In genomic region chr10:24111116-24111778, GRCm38 (mm10) we compare ENCODE assay signal across 9 mouse cellular contexts. TPM values are rescaled to one million over a fixed set of nuclear protein-coding genes. Genes with fewer than 3 reads are reported as not detected.
A peak's percentile ranks its signal among the peaks of the same experiment; 100 is the strongest.
DNase-seq lines count a peak whose midpoint lies in the region; ATAC-seq and TF ChIP-seq lines count a peak whose summit lies in the region.
"Had no signal": no experiment of that assay in that cellular context is flagged by ENCODE, and none has a peak within 500 bp of the region (broad histone marks: within the 10 kb centered on the region; RNA-seq: fewer than 3 reads in every experiment).

No protein-coding gene starts in this region.

- 0 out of 2 replicates have a peak, but pooled peaks cover 3% of the 10 kb centered on the region for H3K4me1 ChIP-seq in forebrain, embryonic 14.5 days (ENCODE audit: control insufficient read depth, insufficient read depth, low read length)
- no peaks in the 10 kb centered on the region for H3K4me1 ChIP-seq in forebrain, embryonic 15.5 days
- no peaks in the 10 kb centered on the region; the same call in 1 of the 2 replicates for H3K4me1 ChIP-seq in midbrain, embryonic 12.5 days
- H3K4me1 ChIP-seq in midbrain, embryonic 13.5 days (replicated peaks) = no peaks in the 10 kb centered on the region
- H3K4me1 ChIP-seq in lung, adult 2 months (ENCODE audit: control insufficient read depth, insufficient read depth, low read length) = no peaks in the 10 kb centered on the region
- H3K4me1 ChIP-seq: hindbrain, embryonic 15.5 days had no signal

- intact Hi-C loops in heart, postnatal 14 days (cut with DNase I) = loop anchor here (2.0 kb wide), 1 partner anchor 132 kb away; no protein-coding TSS in a partner anchor

- 46% methylated on average over 6 of the region's 6 CpGs for WGBS in forebrain, embryonic 14.5 days
- 53% methylated on average over 6 of the region's 6 CpGs for WGBS in forebrain, embryonic 15.5 days
- WGBS in midbrain, embryonic 12.5 days = 53% methylated on average over 6 of the region's 6 CpGs
- 49% methylated on average over 6 of the region's 6 CpGs for WGBS in midbrain, embryonic 13.5 days
- WGBS in lung, adult 2 months = 39% methylated on average over 6 of the region's 6 CpGs

- H3K27me3 ChIP-seq in forebrain, embryonic 14.5 days (replicated peaks; ENCODE audit: control insufficient read depth, insufficient read depth, low read length) = no peaks in the 10 kb centered on the region
- no peaks in the 10 kb centered on the region for H3K27me3 ChIP-seq in forebrain, embryonic 15.5 days
- 0 out of 2 replicates have a peak, but pooled peaks cover 3% of the 10 kb centered on the region for H3K27me3 ChIP-seq in midbrain, embryonic 12.5 days
- H3K27me3 ChIP-seq in midbrain, embryonic 13.5 days = no peaks in the 10 kb centered on the region
- H3K27me3 ChIP-seq: hindbrain, embryonic 15.5 days had no signal

- H3K4me2 ChIP-seq in forebrain, embryonic 14.5 days (ENCODE audit: low read length) = no peak overlapping the region
- no peak overlapping the region for H3K4me2 ChIP-seq in forebrain, embryonic 15.5 days (replicated peaks)
- no peak overlapping the region for H3K4me2 ChIP-seq in midbrain, embryonic 12.5 days (replicated peaks)
- no peak overlapping the region for H3K4me2 ChIP-seq in midbrain, embryonic 13.5 days (replicated peaks)
- H3K4me2 ChIP-seq: hindbrain, embryonic 15.5 days had no signal

- TF ChIP-seq CTCF in lung, adult 2 months (IDR thresholded peaks at IDR 0.05; ENCODE audit: insufficient read depth, low read length) = peak; percentile 3; the same call in 1 of the 2 replicates

- DNase-seq in forebrain, embryonic 14.5 days (ENCODE audit: low spot score) = peak; percentile 74
- DNase-seq in brain, embryonic 18.5 days (ENCODE audit: low read depth, low spot score) = peak; percentile 8
- DNase-seq in heart, postnatal 14 days = peak; percentile 32 to 70
- DNase-seq in lung, adult 2 months = no peak
- peak; percentile 22 for DNase-seq in telencephalon, adult 2 months (ENCODE audit: low read depth, low spot score)

- no peaks in the 10 kb centered on the region for H3K9me3 ChIP-seq in forebrain, embryonic 14.5 days (replicated peaks; ENCODE audit: control insufficient read depth, low read length)
- H3K9me3 ChIP-seq in forebrain, embryonic 15.5 days = no peaks in the 10 kb centered on the region
- 0 out of 2 replicates have a peak, but pooled peaks cover 4% of the 10 kb centered on the region for H3K9me3 ChIP-seq in midbrain, embryonic 12.5 days
- no peaks in the 10 kb centered on the region for H3K9me3 ChIP-seq in midbrain, embryonic 13.5 days

- H3K36me3 ChIP-seq in forebrain, embryonic 14.5 days (ENCODE audit: control insufficient read depth, insufficient read depth, low read length) = no peaks in the 10 kb centered on the region
- no peaks in the 10 kb centered on the region for H3K36me3 ChIP-seq in forebrain, embryonic 15.5 days
- H3K36me3 ChIP-seq in midbrain, embryonic 12.5 days = no peaks in the 10 kb centered on the region
- H3K36me3 ChIP-seq in midbrain, embryonic 13.5 days = no peaks in the 10 kb centered on the region
- H3K36me3 ChIP-seq: hindbrain, embryonic 15.5 days had no signal

- ATAC-seq in forebrain, embryonic 14.5 days = no peak; the same call in 1 of the 2 replicates
- ATAC-seq in forebrain, embryonic 15.5 days (replicated peaks) = no peak
- peak; percentile 54; the same call in 1 of the 2 replicates for ATAC-seq in midbrain, embryonic 12.5 days (ENCODE audit: low FRiP score, low read depth)
- ATAC-seq in midbrain, embryonic 13.5 days = no peak

- no peak overlapping the region for H3K27ac ChIP-seq in forebrain, embryonic 14.5 days (ENCODE audit: low read depth, low read length)
- H3K27ac ChIP-seq in forebrain, embryonic 15.5 days (replicated peaks) = no peak overlapping the region
- H3K27ac ChIP-seq in midbrain, embryonic 12.5 days (replicated peaks) = no peak overlapping the region
- H3K27ac ChIP-seq in midbrain, embryonic 13.5 days = no peak overlapping the region
- H3K27ac ChIP-seq: hindbrain, embryonic 15.5 days had no signal

- TF ChIP-seq POLR2A in lung, adult 2 months (IDR thresholded peaks at IDR 0.05; ENCODE audit: borderline replicate concordance, extremely low read depth, low read depth, low read length) = no peak

- H3K4me3 ChIP-seq in forebrain, embryonic 14.5 days (ENCODE audit: low read depth, low read length) = no peak overlapping the region
- no peak overlapping the region for H3K4me3 ChIP-seq in forebrain, embryonic 15.5 days
- no peak overlapping the region for H3K4me3 ChIP-seq in midbrain, embryonic 12.5 days
- no peak overlapping the region for H3K4me3 ChIP-seq in midbrain, embryonic 13.5 days (replicated peaks)
- H3K4me3 ChIP-seq in lung, adult 2 months (replicated peaks; ENCODE audit: extremely low read depth, low read depth, low read length) = no peak overlapping the region
- H3K4me3 ChIP-seq: hindbrain, embryonic 15.5 days had no signal

- H3K9ac ChIP-seq in forebrain, embryonic 14.5 days (ENCODE audit: low read length) = no peak overlapping the region
- H3K9ac ChIP-seq in forebrain, embryonic 15.5 days (replicated peaks) = no peak overlapping the region
- no peak overlapping the region for H3K9ac ChIP-seq in midbrain, embryonic 12.5 days (replicated peaks)
- no peak overlapping the region for H3K9ac ChIP-seq in midbrain, embryonic 13.5 days (replicated peaks)
- H3K9ac ChIP-seq: hindbrain, embryonic 15.5 days had no signal

RNA-seq across cellular contexts. Expression of gene Taar9, which starts 1.9 kb away (rescaled TPM):
- not detected in 2 replicates for polyA plus RNA-seq in forebrain, embryonic 14.5 days (2014; fragmentation: Nextera tagmentation; extraction: Ambion mirVana)
- polyA plus RNA-seq in forebrain, embryonic 15.5 days (2015; fragmentation: Nextera tagmentation; extraction: Ambion mirVana) = not detected in 2 replicates
- polyA plus RNA-seq in midbrain, embryonic 12.5 days (2016; fragmentation: Nextera tagmentation; extraction: Ambion mirVana) = not detected in 2 replicates
- not detected in 2 replicates for polyA plus RNA-seq in midbrain, embryonic 13.5 days (2015; fragmentation: Nextera tagmentation; extraction: Ambion mirVana)
- total RNA-seq in heart, postnatal 14 days (2021) = not detected
- polyA plus RNA-seq in lung, adult 2 months (2012; rRNA removed) = not detected in 2 replicates
- polyA plus RNA-seq: hindbrain, embryonic 15.5 days had no signal

RNA-seq across cellular contexts. Expression of gene Taar8c, which starts 9.5 kb away (rescaled TPM):
- polyA plus RNA-seq in forebrain, embryonic 14.5 days (2014; fragmentation: Nextera tagmentation; extraction: Ambion mirVana) = not detected in 2 replicates
- polyA plus RNA-seq in forebrain, embryonic 15.5 days (2015; fragmentation: Nextera tagmentation; extraction: Ambion mirVana) = not detected in 2 replicates
- not detected in 2 replicates for polyA plus RNA-seq in midbrain, embryonic 12.5 days (2016; fragmentation: Nextera tagmentation; extraction: Ambion mirVana)
- polyA plus RNA-seq in midbrain, embryonic 13.5 days (2015; fragmentation: Nextera tagmentation; extraction: Ambion mirVana) = not detected in 2 replicates
- not detected for total RNA-seq in heart, postnatal 14 days (2021)
- not detected in 2 replicates for polyA plus RNA-seq in lung, adult 2 months (2012; rRNA removed)
- polyA plus RNA-seq: hindbrain, embryonic 15.5 days had no signal

RNA-seq across cellular contexts. Expression of gene Taar8b, which starts 19.2 kb away (rescaled TPM):
- not detected in 2 replicates for polyA plus RNA-seq in forebrain, embryonic 14.5 days (2014; fragmentation: Nextera tagmentation; extraction: Ambion mirVana)
- polyA plus RNA-seq in forebrain, embryonic 15.5 days (2015; fragmentation: Nextera tagmentation; extraction: Ambion mirVana) = not detected in 2 replicates
- polyA plus RNA-seq in midbrain, embryonic 12.5 days (2016; fragmentation: Nextera tagmentation; extraction: Ambion mirVana) = not detected in 2 replicates
- polyA plus RNA-seq in midbrain, embryonic 13.5 days (2015; fragmentation: Nextera tagmentation; extraction: Ambion mirVana) = not detected in 2 replicates
- not detected for total RNA-seq in heart, postnatal 14 days (2021)
- not detected in 2 replicates for polyA plus RNA-seq in lung, adult 2 months (2012; rRNA removed)
- polyA plus RNA-seq: hindbrain, embryonic 15.5 days had no signal

RNA-seq across cellular contexts. Expression of gene Taar8a, which starts 34.9 kb away (rescaled TPM):
- polyA plus RNA-seq in forebrain, embryonic 14.5 days (2014; fragmentation: Nextera tagmentation; extraction: Ambion mirVana) = not detected in 2 replicates
- polyA plus RNA-seq in forebrain, embryonic 15.5 days (2015; fragmentation: Nextera tagmentation; extraction: Ambion mirVana) = not detected in 2 replicates
- polyA plus RNA-seq in midbrain, embryonic 12.5 days (2016; fragmentation: Nextera tagmentation; extraction: Ambion mirVana) = not detected in 2 replicates
- polyA plus RNA-seq in midbrain, embryonic 13.5 days (2015; fragmentation: Nextera tagmentation; extraction: Ambion mirVana) = not detected in 2 replicates
- not detected for total RNA-seq in heart, postnatal 14 days (2021)
- not detected in 2 replicates for polyA plus RNA-seq in lung, adult 2 months (2012; rRNA removed)
- polyA plus RNA-seq: hindbrain, embryonic 15.5 days had no signal

RNA-seq across cellular contexts. Expression of gene Stx7, which starts 37.9 kb away (rescaled TPM):
- 275 and 313 TPM in 2 replicates for polyA plus RNA-seq in forebrain, embryonic 14.5 days (2014; fragmentation: Nextera tagmentation; extraction: Ambion mirVana)
- polyA plus RNA-seq in forebrain, embryonic 15.5 days (2015; fragmentation: Nextera tagmentation; extraction: Ambion mirVana) = 252 and 275 TPM in 2 replicates
- polyA plus RNA-seq in midbrain, embryonic 12.5 days (2016; fragmentation: Nextera tagmentation; extraction: Ambion mirVana) = 113 and 130 TPM in 2 replicates
- polyA plus RNA-seq in midbrain, embryonic 13.5 days (2015; fragmentation: Nextera tagmentation; extraction: Ambion mirVana) = 220 and 254 TPM in 2 replicates
- 10 to 100 TPM; 41.4 to 42.7 TPM for total RNA-seq in heart, postnatal 14 days (2021)
- polyA plus RNA-seq in lung, adult 2 months (2012; rRNA removed) = 91.9 and 97.8 TPM in 2 replicates
